Mouse (Mus musculus) lung, postnatal 0 days (tissue): Measurements from ENCODE around the gene Nr2f2. TPM values are rescaled to one million over a fixed set of nuclear protein-coding genes. Genes with fewer than 3 reads are reported as not detected.

Experiments
- ATAC-seq: fragments of 200-750 bp; cut with Nextera tagmentation; 2 replicates; pipeline ENCODE4 v1.8.0; 2017; ENCODE audit warnings: moderate library complexity
- DNase-seq: peaks from one replicate; pipeline ENCODE4 v3.0.0-alpha.2; 2016; ENCODE audit warnings: low spot score
- H3K27ac ChIP-seq: fragments of 300-500 bp; sonication (generic); 2 replicates; pipeline ENCODE4 v1.5.1; 2014; ENCODE audit warnings: antibody characterized with exemption, mild to moderate bottlenecking, low read length, mixed read lengths
- H3K27me3 ChIP-seq: fragments of 300-500 bp; sonication (generic); replicated peaks from 2 replicates; pipeline ENCODE4 v1.6.1; 2014; ENCODE audit warnings: low read length, mixed read lengths; ENCODE audit not compliant: insufficient read depth
- H3K36me3 ChIP-seq: fragments of 300-500 bp; sonication (generic); 2 replicates; pipeline ENCODE4 v1.6.1; 2014; ENCODE audit warnings: low read length, mixed read lengths; ENCODE audit not compliant: insufficient read depth
- H3K4me1 ChIP-seq: fragments of 300-500 bp; sonication (generic); 2 replicates; pipeline ENCODE4 v1.6.1; 2014; ENCODE audit warnings: antibody characterized with exemption, low read depth, low read length, mixed read lengths; ENCODE audit not compliant: insufficient read depth
- H3K4me2 ChIP-seq: fragments of 300-500 bp; sonication (generic); replicated peaks from 2 replicates; pipeline ENCODE4 v1.6.1; 2014; ENCODE audit warnings: low read depth, mild to moderate bottlenecking, low read length, moderate library complexity, mixed read lengths
- H3K4me3 ChIP-seq: fragments of 300-500 bp; sonication (generic); 2 replicates; pipeline ENCODE4 v1.5.1; 2014; ENCODE audit warnings: low read depth, low read length
- H3K9ac ChIP-seq: fragments of 300-500 bp; sonication (generic); replicated peaks from 2 replicates; pipeline ENCODE4 v1.6.1; 2014; ENCODE audit warnings: low read depth, mild to moderate bottlenecking
- H3K9me3 ChIP-seq: fragments of 300-500 bp; sonication (generic); 2 replicates; pipeline ENCODE4 v1.6.1; 2016; ENCODE audit warnings: low read length, mixed read lengths
- CTCF ChIP-seq: IDR thresholded peaks from 2 replicates; pipeline ENCODE4 v1.5.1; 2016; ENCODE audit warnings: antibody characterized with exemption, mild to moderate bottlenecking
- EP300 ChIP-seq: IDR thresholded peaks from 2 replicates; pipeline ENCODE4 v1.6.1; 2016; ENCODE audit warnings: antibody characterized with exemption, mild to moderate bottlenecking, control low read depth
- WGBS: fragments of 180-500 bp; shearing (Covaris S2); extraction: QIAGEN DNeasy Blood & Tissue Kit; methylation state at CpG from one replicate; pipeline ENCODE4 v1.1.7; 2014; 5-methylcytosine and 5-hydroxymethylcytosine counted together
- polyA plus RNA-seq: library from polyadenylated mRNA; unstranded; fragments of >200 nt; fragmentation: Nextera tagmentation; extraction: Ambion mirVana; gene quantifications from 2 replicates; pipeline ENCODE4 v1.2.1, GENCODE M21; 2015

The Nr2f2 gene
- polyA plus RNA-seq, 1 experiment from 2014 or later = 72.7 TPM

- ATAC-seq (no peak), DNase-seq (no peak)
- Histone ChIP-seq H3K9me3 (no peaks in the 10 kb centered on the region), H3K4me3 (no peak overlapping the region), H3K27me3 (peaks cover 25% of the 10 kb centered on the region), H3K4me1 (peaks cover 5% of the 10 kb centered on the region; the same call in 1 of the 2 replicates), H3K9ac (no peak overlapping the region), H3K4me2 (peak overlapping the region; percentile 19; the same call in 1 of the 2 replicates), H3K36me3 (no peaks in the 10 kb centered on the region), H3K27ac (no peak overlapping the region)
- TF ChIP-seq EP300 = no peak
- TF ChIP-seq CTCF = no peak
- 21% methylated on average over 18 of the region's 18 CpGs for WGBS
Measured at GRCm38 (mm10) chr7:70325381-70325780, 41.2 kb downstream of the Nr2f2 start.

- Histone ChIP-seq H3K27me3 (peaks cover 20% of the 10 kb centered on the region), H3K36me3 (no peaks in the 10 kb centered on the region), H3K9ac (no peak overlapping the region), H3K4me2 (no peak overlapping the region), H3K4me3 (no peak overlapping the region), H3K9me3 (no peaks in the 10 kb centered on the region), H3K27ac (no peak overlapping the region), H3K4me1 (peaks cover 5% of the 10 kb centered on the region; the same call in 1 of the 2 replicates)
- WGBS = 63% methylated on average over 5 of the region's 5 CpGs
- DNase-seq (no peak), ATAC-seq (no peak)
- TF ChIP-seq EP300 (no peak), CTCF (no peak)
Measured at GRCm38 (mm10) chr7:70324541-70324940, 42.0 kb downstream of the Nr2f2 start.

GRCm38 (mm10) chr7:70324041-70324440 lies 42.5 kb downstream of the Nr2f2 start:
- Histone ChIP-seq H3K9ac (no peak overlapping the region), H3K36me3 (no peaks in the 10 kb centered on the region), H3K4me3 (no peak overlapping the region), H3K4me1 (peaks cover 5% of the 10 kb centered on the region; the same call in 1 of the 2 replicates), H3K27ac (no peak overlapping the region), H3K27me3 (peaks cover 17% of the 10 kb centered on the region), H3K4me2 (no peak overlapping the region), H3K9me3 (no peaks in the 10 kb centered on the region)
- DNase-seq = no peak
- no peak for ATAC-seq
- 55% methylated on average over 9 of the region's 9 CpGs for WGBS
- no peak for TF ChIP-seq CTCF
- no peak for TF ChIP-seq EP300

GRCm38 (mm10) chr7:70305716-70306115 lies 60.8 kb downstream of the Nr2f2 start:
- no peak for ATAC-seq

GRCm38 (mm10) chr7:70304426-70304825 lies 62.1 kb downstream of the Nr2f2 start:
- Histone ChIP-seq H3K9ac (no peak overlapping the region), H3K27me3 (no peaks in the 10 kb centered on the region), H3K4me2 (no peak overlapping the region), H3K4me1 (no peaks in the 10 kb centered on the region), H3K27ac (no peak overlapping the region), H3K36me3 (no peaks in the 10 kb centered on the region), H3K4me3 (no peak overlapping the region), H3K9me3 (no peaks in the 10 kb centered on the region)
- DNase-seq (no peak), ATAC-seq (no peak)
- TF ChIP-seq CTCF (no peak), EP300 (no peak)

More at GRCm38 (mm10) chr7:70305716-70306115, 60.8 kb downstream of the Nr2f2 start:
- Histone ChIP-seq H3K27me3 (no peaks in the 10 kb centered on the region), H3K4me3 (no peak overlapping the region), H3K9ac (no peak overlapping the region), H3K27ac (no peak overlapping the region), H3K4me1 (no peaks in the 10 kb centered on the region), H3K36me3 (no peaks in the 10 kb centered on the region), H3K9me3 (no peaks in the 10 kb centered on the region), H3K4me2 (no peak overlapping the region)
- DNase-seq = no peak
- 32% methylated on average over 7 of the region's 7 CpGs for WGBS
- TF ChIP-seq EP300 (no peak), CTCF (no peak)
